Mouse (Mus musculus) bone marrow macrophage, adult 2 months (primary cell): ENCODE data around the gene Ric8b. TPM values are rescaled to one million over a fixed set of nuclear protein-coding genes. Genes with fewer than 3 reads are reported as not detected.

Experiments used
- H3K27ac ChIP-seq: 2 replicates; pipeline ENCODE4 v1.5.1; 2012; ENCODE audit warnings: low read depth, low read length; ENCODE audit not compliant: insufficient read depth
- H3K4me1 ChIP-seq: 2 replicates; pipeline ENCODE4 v1.6.1; 2012; ENCODE audit warnings: low read length; ENCODE audit not compliant: control insufficient read depth, insufficient read depth
- H3K4me3 ChIP-seq: 2 replicates; pipeline ENCODE4 v1.5.1; 2012; ENCODE audit warnings: mild to moderate bottlenecking, low read length, moderate library complexity; ENCODE audit not compliant: insufficient read depth
- CTCF ChIP-seq: IDR thresholded peaks from 2 replicates; pipeline ENCODE4 v1.5.1; 2012; ENCODE audit warnings: low read depth, mild to moderate bottlenecking, low read length, moderate library complexity
- POLR2A ChIP-seq: IDR thresholded peaks from 2 replicates; pipeline ENCODE4 v1.6.1; 2012; ENCODE audit warnings: mild to moderate bottlenecking, low read depth, low read length, borderline replicate concordance
- polyA plus RNA-seq: library from polyadenylated mRNA; stranded (reverse); fragments of >200 nt; gene quantifications from 2 replicates; pipeline ENCODE4 v1.2.4, GENCODE M21; 2012; ENCODE audit not compliant: missing spikeins, insufficient read depth, insufficient read length

The Ric8b gene
- polyA plus RNA-seq, 1 experiment, result 11.7 TPM

DNA sequence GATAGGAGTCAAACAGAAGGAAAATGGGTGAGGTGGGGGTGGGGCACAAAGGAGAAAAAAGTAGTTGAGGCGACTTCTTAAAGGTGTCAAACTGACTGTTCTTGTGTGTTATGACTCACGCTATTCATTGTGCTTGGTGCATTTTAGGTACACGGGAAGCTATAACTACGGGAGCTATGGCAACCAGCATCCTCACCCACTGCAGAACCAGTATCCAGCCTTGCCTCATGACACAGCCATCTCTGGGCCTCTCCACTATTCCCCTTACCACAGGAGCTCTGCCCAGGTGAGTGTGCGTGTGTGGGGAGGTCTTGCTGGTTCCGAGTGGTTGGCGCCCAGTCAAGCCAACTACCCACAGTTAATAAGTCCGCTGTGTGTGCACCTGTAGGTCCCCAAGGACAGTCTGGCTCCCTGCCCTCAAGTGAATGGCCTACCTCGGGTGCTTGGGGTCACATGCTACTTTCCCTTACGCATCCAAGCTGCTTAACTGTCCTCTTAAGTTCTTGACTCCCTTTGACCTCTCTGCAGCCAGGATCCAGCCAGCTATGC, 21.5 kb upstream of the Ric8b start:
- H3K4me1 ChIP-seq, result no peaks in the 10 kb centered on the region

DNA sequence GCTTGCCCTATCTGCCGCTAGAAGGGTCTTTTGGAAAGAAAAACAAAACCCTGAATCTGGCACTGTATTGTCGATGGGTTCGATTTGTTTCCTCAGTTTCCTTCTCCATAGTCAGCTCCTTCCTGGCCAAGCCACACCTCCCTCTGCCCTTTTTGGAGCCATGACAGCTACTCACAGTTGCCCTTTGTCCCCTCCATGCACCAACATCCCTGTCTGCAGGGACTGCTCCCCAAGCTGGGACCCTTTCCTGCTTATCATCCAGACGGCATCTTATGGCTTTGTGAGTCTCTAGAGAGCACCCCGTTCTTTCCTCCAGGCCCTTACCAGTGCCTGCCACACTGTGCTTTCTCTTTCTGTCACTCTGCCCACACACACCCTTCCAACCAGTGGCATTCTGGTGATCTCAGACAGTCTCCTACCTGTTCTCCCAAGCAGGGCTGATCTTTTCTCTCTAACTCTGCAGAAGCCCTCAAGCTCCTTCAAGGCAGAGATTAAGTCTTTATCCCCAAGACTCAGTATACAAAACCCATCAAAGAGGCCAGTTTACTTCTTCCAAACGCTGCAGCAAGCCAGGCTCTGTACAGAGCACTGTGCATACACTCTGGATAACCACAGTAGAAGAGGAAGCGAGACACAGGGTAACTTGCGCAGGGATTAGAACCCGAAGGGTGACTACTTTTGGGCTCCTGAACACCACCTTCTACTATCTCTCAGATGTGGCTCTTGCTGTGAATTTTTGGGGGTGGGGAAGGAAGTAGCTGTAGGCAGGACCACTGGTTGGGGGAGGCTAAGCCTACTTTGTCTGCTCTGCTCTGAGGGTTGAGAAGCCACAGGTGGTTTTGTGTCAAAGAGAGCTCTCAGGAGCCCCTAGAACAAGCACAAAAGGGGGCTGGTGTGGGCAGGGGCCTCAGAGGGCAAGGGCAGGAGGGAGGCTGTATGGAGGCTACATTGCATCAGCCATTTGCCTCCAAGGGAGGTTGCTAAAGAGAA, 20.2 kb upstream of the Ric8b start:
- Histone ChIP-seq H3K27ac (no peak overlapping the region), H3K4me3 (no peak overlapping the region), H3K4me1 (no peaks in the 10 kb centered on the region)
- TF ChIP-seq CTCF, result no peak
- TF ChIP-seq POLR2A, result no peak

More for the DNA sequence above, 21.5 kb upstream of the Ric8b start:
- Histone ChIP-seq H3K27ac (no peak overlapping the region), H3K4me3 (no peak overlapping the region)
- TF ChIP-seq POLR2A, result no peak
- no peak for TF ChIP-seq CTCF

DNA sequence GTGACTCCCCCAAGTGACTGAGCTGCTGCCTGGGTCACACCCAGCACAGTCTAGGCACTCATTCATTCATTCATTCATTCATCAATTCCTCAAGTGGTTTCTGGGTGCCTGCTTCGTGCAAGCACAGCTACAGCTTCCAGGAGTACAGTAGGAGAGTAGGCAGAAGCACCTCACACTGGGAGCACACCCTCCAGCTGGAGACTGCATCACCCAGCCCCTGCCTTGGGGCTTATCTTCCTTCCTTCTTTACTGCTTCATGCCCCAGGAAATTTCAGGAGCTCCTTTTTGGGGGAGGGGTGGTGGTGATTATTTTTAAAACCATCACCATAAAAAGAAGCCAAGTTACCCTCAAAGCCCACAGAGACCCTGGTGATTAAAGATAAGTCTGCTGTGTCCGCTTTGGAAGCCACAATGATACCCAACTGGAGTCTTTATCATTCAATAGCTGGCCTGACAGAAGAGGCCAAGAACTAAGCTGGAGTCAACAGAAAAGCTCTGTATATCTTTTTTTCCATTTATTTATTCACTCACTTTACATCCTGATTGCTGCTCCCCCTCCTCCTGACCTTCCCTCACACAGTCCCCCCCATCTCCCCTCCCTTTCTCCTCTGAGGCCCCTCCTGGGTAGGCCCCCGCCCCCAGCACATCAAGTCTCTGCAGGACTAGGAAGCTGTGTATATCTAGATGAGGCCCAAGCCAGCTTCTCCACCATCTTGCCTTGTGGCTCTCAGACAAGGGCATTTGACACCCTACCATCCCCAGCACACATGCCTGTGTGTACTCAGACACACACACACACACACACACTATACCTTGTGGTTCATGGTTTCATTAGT, 19.1 kb upstream of the Ric8b start:
- Histone ChIP-seq H3K27ac (no peak overlapping the region), H3K4me3 (no peak overlapping the region), H3K4me1 (no peaks in the 10 kb centered on the region)
- TF ChIP-seq POLR2A (no peak), CTCF (no peak)

DNA sequence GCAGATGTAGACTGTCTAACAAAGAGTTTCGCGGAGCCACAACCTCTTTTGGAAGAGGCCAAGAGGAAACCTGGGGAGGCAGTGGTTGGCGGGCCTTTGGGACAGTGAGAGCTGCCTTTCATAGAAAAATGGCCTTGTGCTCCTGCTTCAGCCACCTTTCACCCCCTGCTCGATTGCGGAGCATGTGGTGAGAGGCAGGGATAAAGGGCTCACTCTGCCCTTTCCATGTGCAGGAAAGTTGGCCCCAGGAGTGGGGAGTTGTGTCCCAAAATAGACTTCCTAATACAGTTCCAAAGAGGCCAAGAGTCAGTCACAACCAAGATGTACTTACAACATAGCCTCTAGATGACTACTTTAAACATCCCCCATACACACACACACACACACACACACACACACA, 15.7 kb upstream of the Ric8b start:
- TF ChIP-seq POLR2A (no peak), CTCF (no peak)
- Histone ChIP-seq H3K4me1 (0 out of 2 replicates have a peak, but pooled peaks cover 6% of the 10 kb centered on the region), H3K27ac (no peak overlapping the region), H3K4me3 (no peak overlapping the region)

DNA sequence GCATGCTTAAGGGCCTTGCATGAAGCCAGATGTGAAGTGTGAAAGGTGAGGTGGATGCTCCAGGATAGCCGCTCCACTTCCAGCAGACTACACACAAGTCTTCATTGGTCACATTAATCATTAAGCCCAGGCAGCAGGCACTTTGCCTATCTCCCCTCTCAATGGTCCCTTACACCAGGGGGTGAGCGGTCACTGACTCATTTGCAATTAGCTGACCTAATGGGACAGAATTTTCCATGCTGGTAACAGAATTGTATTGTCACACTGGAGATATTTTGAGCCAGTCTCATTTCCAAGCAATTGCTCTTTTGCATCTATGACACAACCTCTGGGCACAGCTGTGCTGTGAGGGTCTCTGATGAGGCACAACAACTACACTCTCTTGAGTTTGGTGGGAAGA, 15.2 kb upstream of the Ric8b start:
- TF ChIP-seq POLR2A (no peak), CTCF (no peak)
- H3K4me1 ChIP-seq, result 0 out of 2 replicates have a peak, but pooled peaks cover 6% of the 10 kb centered on the region
- H3K27ac ChIP-seq, result no peak overlapping the region
- no peak overlapping the region for H3K4me3 ChIP-seq

DNA sequence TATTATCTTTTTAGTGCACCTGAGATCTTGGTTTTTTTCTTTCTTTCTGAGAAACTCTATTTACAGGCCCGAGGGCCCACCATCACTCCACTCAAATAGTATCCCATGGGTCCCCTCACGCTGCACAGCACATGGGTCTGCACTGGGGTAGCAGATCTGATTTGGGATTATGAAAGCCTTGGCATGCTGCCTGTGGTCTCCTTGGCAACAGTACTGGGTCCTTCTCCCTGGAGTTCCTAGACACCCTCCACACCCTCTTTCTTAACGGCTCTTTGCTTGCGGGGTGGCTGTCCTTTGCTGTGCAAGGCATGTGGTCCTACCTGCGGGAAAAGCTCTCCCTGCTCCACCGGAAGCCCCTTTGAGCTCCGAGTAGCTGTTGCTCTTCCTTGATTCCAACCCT, 14.1 kb upstream of the Ric8b start:
- H3K4me1 ChIP-seq, result 0 out of 2 replicates have a peak, but pooled peaks cover 6% of the 10 kb centered on the region
- H3K4me3 ChIP-seq, result no peak overlapping the region
- TF ChIP-seq POLR2A (no peak), CTCF (no peak)
- H3K27ac ChIP-seq, result no peak overlapping the region

DNA sequence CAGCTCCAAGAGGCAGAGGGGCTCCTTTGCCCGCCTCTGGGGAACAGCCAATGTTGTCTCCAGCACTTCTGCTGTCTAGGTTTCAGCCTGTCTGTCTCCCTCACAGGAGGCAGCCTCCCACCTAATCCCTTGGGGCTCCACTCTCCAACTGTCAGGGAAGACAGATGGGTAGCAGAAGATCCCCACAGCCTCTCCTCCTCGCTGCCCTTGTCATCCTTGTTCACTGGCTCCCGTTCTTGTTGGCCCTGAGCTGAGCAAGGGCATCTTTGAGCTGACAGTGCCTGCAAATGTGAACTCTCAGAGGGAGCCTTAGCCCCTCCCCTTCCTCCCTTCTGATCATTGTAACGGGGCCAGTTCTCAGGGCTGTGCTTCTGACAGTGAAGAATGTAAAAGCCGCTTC, 13.7 kb upstream of the Ric8b start:
- Histone ChIP-seq H3K4me1 (0 out of 2 replicates have a peak, but pooled peaks cover 6% of the 10 kb centered on the region), H3K4me3 (no peak overlapping the region; the same call in 1 of the 2 replicates), H3K27ac (no peak overlapping the region)
- TF ChIP-seq POLR2A (no peak), CTCF (no peak)

DNA sequence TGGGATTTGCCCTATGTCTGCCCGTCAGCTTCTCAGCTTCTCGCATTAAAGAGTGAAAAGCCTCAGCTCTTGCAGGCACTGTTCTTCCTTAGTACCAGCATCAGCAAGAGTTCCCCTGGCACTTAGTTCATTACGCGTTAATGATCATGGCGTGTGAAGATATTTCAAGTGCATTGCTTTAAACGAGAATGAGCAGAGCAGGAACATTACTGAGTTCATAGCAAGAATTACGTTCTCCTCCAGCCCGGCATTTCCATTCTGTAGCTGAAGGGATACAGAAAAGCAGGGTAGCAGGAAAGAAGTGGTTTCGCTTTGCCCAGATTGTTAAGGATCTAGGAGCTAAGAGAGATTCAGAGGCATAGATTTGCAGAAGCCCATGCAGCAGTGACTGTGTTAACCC, 10.5 kb upstream of the Ric8b start:
- H3K4me1 ChIP-seq, result 0 out of 2 replicates have a peak, but pooled peaks cover 6% of the 10 kb centered on the region
- H3K27ac ChIP-seq, result no peak overlapping the region
- no peak overlapping the region for H3K4me3 ChIP-seq
- no peak for TF ChIP-seq POLR2A
- TF ChIP-seq CTCF, result no peak

DNA sequence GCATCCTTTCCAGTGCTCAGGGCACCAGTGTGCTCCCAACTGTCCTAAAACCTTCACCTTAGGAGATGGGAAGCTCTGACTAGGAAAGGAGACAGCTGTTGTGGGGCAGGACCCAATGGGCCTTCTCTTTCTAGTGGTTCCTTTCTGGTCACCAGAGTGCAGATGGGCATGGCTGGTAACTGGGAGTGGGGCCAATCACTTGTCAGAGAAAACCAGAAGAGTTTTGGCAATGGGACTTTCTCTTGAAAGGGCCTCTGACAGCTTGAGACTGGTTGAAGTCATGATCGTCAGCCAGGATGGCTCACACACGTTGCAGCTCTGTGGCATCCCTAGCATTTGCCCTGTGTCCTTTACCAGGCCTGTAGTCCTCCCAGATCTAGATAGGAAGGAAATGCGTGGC, 9.4 kb upstream of the Ric8b start:
- Histone ChIP-seq H3K27ac (no peak overlapping the region), H3K4me3 (no peak overlapping the region), H3K4me1 (0 out of 2 replicates have a peak, but pooled peaks cover 6% of the 10 kb centered on the region)
- TF ChIP-seq POLR2A (no peak), CTCF (no peak)
